Mouse (Mus musculus) neural tube, embryonic 11.5 days (tissue): ENCODE data around the gene Fam84b. TPM values are rescaled to one million over a fixed set of nuclear protein-coding genes. Genes with fewer than 3 reads are reported as not detected.
"Not testable (repeated sequence)": the region's sequence is repeated elsewhere in the genome, so short reads cannot be mapped to it uniquely, and the experiment has no call there.

Experiments
- ATAC-seq: fragments of 200-750 bp; cut with Nextera tagmentation; 2 replicates; pipeline ENCODE4 v1.8.0; 2017; ENCODE audit warnings: moderate number of reproducible peaks, mild to moderate bottlenecking, moderate TSS enrichment, moderate library complexity; ENCODE audit not compliant: insufficient read depth, low FRiP score, low TSS enrichment
- DNase-seq: peaks from one replicate; pipeline ENCODE4 v3.0.0-alpha.2; 2015; ENCODE audit warnings: low spot score
- H3K27ac ChIP-seq: fragments of 300-500 bp; sonication (generic); 2 replicates; pipeline ENCODE4 v1.5.1; 2014; ENCODE audit warnings: low read depth, mild to moderate bottlenecking, low read length
- H3K27me3 ChIP-seq: fragments of 300-500 bp; sonication (generic); 2 replicates; pipeline ENCODE4 v1.6.1; 2014; ENCODE audit warnings: mild to moderate bottlenecking, low read length, mixed read lengths; ENCODE audit not compliant: control insufficient read depth, insufficient read depth
- H3K36me3 ChIP-seq: fragments of 300-500 bp; sonication (generic); 2 replicates; pipeline ENCODE4 v1.6.1; 2014; ENCODE audit warnings: mild to moderate bottlenecking, low read length, moderate library complexity, mixed read lengths; ENCODE audit not compliant: control insufficient read depth, insufficient read depth
- H3K4me1 ChIP-seq: fragments of 300-500 bp; sonication (generic); 2 replicates; pipeline ENCODE4 v1.6.1; 2014; ENCODE audit warnings: low read length, mixed read lengths; ENCODE audit not compliant: control insufficient read depth, insufficient read depth
- H3K4me2 ChIP-seq: fragments of 300-500 bp; sonication (generic); 2 replicates; pipeline ENCODE4 v1.6.1; 2014; ENCODE audit warnings: low read depth, mild to moderate bottlenecking, moderate library complexity
- H3K4me3 ChIP-seq: fragments of 300-500 bp; sonication (generic); 2 replicates; pipeline ENCODE4 v1.5.1; 2014; ENCODE audit warnings: low read depth, low read length
- H3K9ac ChIP-seq: fragments of 300-500 bp; sonication (generic); 2 replicates; pipeline ENCODE4 v1.6.1; 2014; ENCODE audit warnings: mild to moderate bottlenecking, low read length
- H3K9me3 ChIP-seq: fragments of 300-500 bp; sonication (generic); 2 replicates; pipeline ENCODE4 v1.6.1; 2016; ENCODE audit warnings: low read length; ENCODE audit not compliant: control insufficient read depth
- WGBS: fragments of 180-500 bp; shearing (Covaris S2); extraction: QIAGEN DNeasy Blood & Tissue Kit; methylation state at CpG from one replicate; pipeline ENCODE4 v1.1.7; 2014; 5-methylcytosine and 5-hydroxymethylcytosine counted together
- polyA plus RNA-seq: library from polyadenylated mRNA; unstranded; fragments of >200 nt; fragmentation: Nextera tagmentation; extraction: Ambion mirVana; gene quantifications from 2 replicates; pipeline ENCODE4 v1.2.1, GENCODE M21; 2014

The Fam84b gene
- polyA plus RNA-seq, 1 experiment from 2014 or later: 11.7 TPM

- DNase-seq: no peak
- no peaks in the 10 kb centered on the region for H3K36me3 ChIP-seq
- H3K27ac ChIP-seq: no peak overlapping the region
- no peaks in the 10 kb centered on the region for H3K27me3 ChIP-seq
- 0 out of 2 replicates have a peak, but pooled peaks cover 5% of the 10 kb centered on the region for H3K4me1 ChIP-seq
- H3K9me3 ChIP-seq: no peaks in the 10 kb centered on the region
- H3K4me3 ChIP-seq: no peak overlapping the region
- H3K9ac ChIP-seq: no peak overlapping the region
- no peak for ATAC-seq
- 91% methylated on average over 4 of the region's 4 CpGs for WGBS
- no peak overlapping the region for H3K4me2 ChIP-seq
These were observed 573 bp upstream of the Fam84b start for GRCm38 (mm10) chr15:60854151-60854550.

- Histone ChIP-seq H3K9me3 (no peaks in the 10 kb centered on the region), H3K4me2 (no peak overlapping the region), H3K4me1 (0 out of 2 replicates have a peak, but pooled peaks cover 5% of the 10 kb centered on the region), H3K27me3 (no peaks in the 10 kb centered on the region), H3K27ac (no peak overlapping the region), H3K4me3 (no peak overlapping the region), H3K36me3 (no peaks in the 10 kb centered on the region), H3K9ac (no peak overlapping the region)
- WGBS: 73% methylated on average over 3 of the region's 3 CpGs
- ATAC-seq (no peak), DNase-seq (no peak)
These were observed 4.9 kb downstream of the Fam84b start for GRCm38 (mm10) chr15:60848630-60849029.

- Histone ChIP-seq H3K9me3 (no peaks in the 10 kb centered on the region), H3K36me3 (no peaks in the 10 kb centered on the region), H3K4me2 (no peak overlapping the region), H3K4me3 (no peak overlapping the region), H3K9ac (no peak overlapping the region), H3K27ac (no peak overlapping the region), H3K27me3 (no peaks in the 10 kb centered on the region), H3K4me1 (no peaks in the 10 kb centered on the region)
- WGBS: 26% methylated on average over 6 of the region's 6 CpGs
- DNase-seq: no peak
- no peak for ATAC-seq
These were observed 7.3 kb downstream of the Fam84b start for GRCm38 (mm10) chr15:60846291-60846690.

- H3K4me3 ChIP-seq: no peak overlapping the region
- H3K27ac ChIP-seq: no peak overlapping the region
- H3K4me1 ChIP-seq: no peaks in the 10 kb centered on the region
- no peaks in the 10 kb centered on the region for H3K36me3 ChIP-seq
- 17% methylated on average over 3 of the region's 3 CpGs for WGBS
- no peak overlapping the region for H3K9ac ChIP-seq
- H3K27me3 ChIP-seq: no peaks in the 10 kb centered on the region
- no peak overlapping the region for H3K4me2 ChIP-seq
- DNase-seq (no peak), ATAC-seq (no peak)
- no peaks in the 10 kb centered on the region for H3K9me3 ChIP-seq
These were observed 7.7 kb downstream of the Fam84b start for GRCm38 (mm10) chr15:60845886-60846285.

GRCm38 (mm10) chr15:60841785-60842184, 11.8 kb downstream of the Fam84b start:
- Histone ChIP-seq H3K9ac (no peak overlapping the region), H3K9me3 (no peaks in the 10 kb centered on the region), H3K36me3 (no peaks in the 10 kb centered on the region), H3K4me2 (no peak overlapping the region), H3K27ac (no peak overlapping the region), H3K4me3 (no peak overlapping the region), H3K27me3 (no peaks in the 10 kb centered on the region), H3K4me1 (no peaks in the 10 kb centered on the region)
- ATAC-seq: no peak
- no peak for DNase-seq
- 57% methylated on average over 4 of the region's 4 CpGs for WGBS

GRCm38 (mm10) chr15:60841312-60841711, 12.3 kb downstream of the Fam84b start:
- not testable (repeated sequence) for H3K27ac ChIP-seq, H3K9ac ChIP-seq, ATAC-seq, H3K4me2 ChIP-seq, H3K36me3 ChIP-seq, H3K4me1 ChIP-seq, H3K27me3 ChIP-seq, H3K9me3 ChIP-seq, H3K4me3 ChIP-seq, DNase-seq

GRCm38 (mm10) chr15:60840296-60840670, 13.3 kb downstream of the Fam84b start:
- no peak overlapping the region for H3K9ac ChIP-seq
- no peak for ATAC-seq

GRCm38 (mm10) chr15:60839539-60840295, 13.9 kb downstream of the Fam84b start:
- WGBS: 18% methylated on average over 3 of the region's 3 CpGs
- Histone ChIP-seq H3K27ac (no peak overlapping the region), H3K27me3 (no peaks in the 10 kb centered on the region), H3K4me3 (no peak overlapping the region), H3K9me3 (no peaks in the 10 kb centered on the region), H3K4me2 (no peak overlapping the region), H3K9ac (no peak overlapping the region), H3K36me3 (no peaks in the 10 kb centered on the region), H3K4me1 (no peaks in the 10 kb centered on the region)
- ATAC-seq (no peak), DNase-seq (no peak)

More at GRCm38 (mm10) chr15:60840296-60840670, 13.3 kb downstream of the Fam84b start:
- DNase-seq: no peak
- Histone ChIP-seq H3K4me2 (no peak overlapping the region), H3K27ac (no peak overlapping the region), H3K36me3 (no peaks in the 10 kb centered on the region), H3K4me1 (no peaks in the 10 kb centered on the region), H3K27me3 (no peaks in the 10 kb centered on the region), H3K9me3 (no peaks in the 10 kb centered on the region), H3K4me3 (no peak overlapping the region)
- 19% methylated on average over 4 of the region's 4 CpGs for WGBS

GRCm38 (mm10) chr15:60838135-60838534, 15.4 kb downstream of the Fam84b start:
- Histone ChIP-seq H3K27me3 (no peaks in the 10 kb centered on the region), H3K36me3 (no peaks in the 10 kb centered on the region), H3K4me3 (no peak overlapping the region), H3K4me2 (no peak overlapping the region), H3K4me1 (no peaks in the 10 kb centered on the region), H3K9ac (no peak overlapping the region), H3K27ac (no peak overlapping the region), H3K9me3 (no peaks in the 10 kb centered on the region)
- ATAC-seq (no peak), DNase-seq (no peak)
- WGBS: 73% methylated on average over 8 of the region's 8 CpGs
